Mouse (Mus musculus): ENCODE results near the gene Mmel1.

- TF ChIP-seq CTCF (IDR thresholded peaks at IDR 0.05; ENCODE audit: low read depth) (peak; percentile 47), EP300 (IDR thresholded peaks at IDR 0.05; ENCODE audit: low read depth) (no peak)
Observed at GRCm38 (mm10) chr4:154855721-154856479, 13.5 kb upstream of the Mmel1 start.
